Mouse (Mus musculus) liver, embryonic 14.5 days (tissue): Measurements from ENCODE around the gene Fcna. TPM values are rescaled to one million over a fixed set of nuclear protein-coding genes. Genes with fewer than 3 reads are reported as not detected.

ENCODE experiments used
- ATAC-seq: fragments of 200-750 bp; cut with Nextera tagmentation; 2 replicates; pipeline ENCODE4 v1.8.0; 2017; ENCODE audit warnings: moderate number of reproducible peaks, mild to moderate bottlenecking, moderate library complexity; ENCODE audit not compliant: insufficient read depth
- DNase-seq, 3 experiments: peaks; one replicate each; pipeline ENCODE4 v3.0.0-alpha.2; 2012 to 2013; ENCODE audit warnings: low read depth in 3 of 3, low spot score in 3 of 3
- H3K27ac ChIP-seq: fragments of 300-500 bp; sonication (generic); 2 replicates; pipeline ENCODE4 v1.5.1; 2014; ENCODE audit warnings: moderate library complexity, mild to moderate bottlenecking, control low read depth, inconsistent platforms
- H3K27me3 ChIP-seq: fragments of 300-500 bp; sonication (generic); 2 replicates; pipeline ENCODE4 v1.6.1; 2014; ENCODE audit warnings: mild to moderate bottlenecking, low read length, moderate library complexity; ENCODE audit not compliant: control insufficient read depth, insufficient read depth
- H3K36me3 ChIP-seq: fragments of 300-500 bp; sonication (generic); replicated peaks from 2 replicates; pipeline ENCODE4 v1.6.1; 2014; ENCODE audit warnings: low read depth; ENCODE audit not compliant: control insufficient read depth, insufficient read depth
- H3K4me1 ChIP-seq, 2 experiments: fragments of 200-500 bp in 1 of 2; fragments of 300-500 bp in 1 of 2; sonication (generic) in 1 of 2; replicated peaks; 2 replicates each; pipeline ENCODE4 v1.6.1; 2012 to 2014; ENCODE audit warnings: antibody characterized with exemption in 1 of 2, inconsistent platforms in 1 of 2, low read length in 1 of 2; ENCODE audit not compliant: control insufficient read depth in 2 of 2, insufficient read depth in 2 of 2
- H3K4me2 ChIP-seq: fragments of 300-500 bp; sonication (generic); 2 replicates; pipeline ENCODE4 v1.6.1; 2014; ENCODE audit warnings: low read depth, mild to moderate bottlenecking, control low read depth, moderate library complexity
- H3K4me3 ChIP-seq, 2 experiments: fragments of 200-500 bp in 1 of 2; fragments of 300-500 bp in 1 of 2; sonication (generic) in 1 of 2; 2 replicates each; pipeline ENCODE4 v1.5.1; 2012 to 2014; ENCODE audit warnings: low read depth in 2 of 2, low read length in 2 of 2, mild to moderate bottlenecking in 2 of 2, control low read depth in 1 of 2, inconsistent platforms in 1 of 2, moderate library complexity in 1 of 2; ENCODE audit not compliant: insufficient read depth in 1 of 2
- H3K9ac ChIP-seq: fragments of 300-500 bp; sonication (generic); replicated peaks from 2 replicates; pipeline ENCODE4 v1.6.1; 2014; ENCODE audit warnings: mild to moderate bottlenecking, control low read depth, moderate library complexity
- H3K9me3 ChIP-seq: fragments of 300-500 bp; sonication (generic); 2 replicates; pipeline ENCODE4 v1.6.1; 2016; ENCODE audit warnings: low read length, mixed read lengths; ENCODE audit not compliant: control insufficient read depth
- CTCF ChIP-seq: IDR thresholded peaks from 2 replicates; pipeline ENCODE4 v1.5.1; 2016; ENCODE audit warnings: antibody characterized with exemption, low read depth, control low read depth
- EP300 ChIP-seq: IDR thresholded peaks from 2 replicates; pipeline ENCODE4 v1.6.1; 2016; ENCODE audit warnings: antibody characterized with exemption, low read depth
- whole genome bisulfite sequencing: fragments of 180-500 bp; shearing (Covaris S2); extraction: QIAGEN DNeasy Blood & Tissue Kit; methylation state at CpG from one replicate; pipeline ENCODE4 v1.1.7; 2014; ENCODE audit not compliant: insufficient replicate concordance; 5-methylcytosine and 5-hydroxymethylcytosine counted together
- polyA plus RNA-seq, 2 experiments: library from polyadenylated mRNA; depleted of rRNA in 1 of 2; stranded (reverse) in 1 of 2; unstranded in 1 of 2; fragments of >200 nt; fragmentation: Nextera tagmentation in 1 of 2; extraction: Ambion mirVana in 1 of 2; gene quantifications; 2 replicates each; pipeline versions ENCODE4 v1.2.1 to v1.2.3; 2012 to 2014

Gene Fcna
- polyA plus RNA-seq, 2 experiments: 23.4 to 47.1 TPM

- no peak for ATAC-seq
- no peak for DNase-seq
- Histone ChIP-seq H3K4me3 (no peak overlapping the region), H3K9ac (no peak overlapping the region), H3K27me3 (no peaks in the 10 kb centered on the region), H3K36me3 (peaks cover 8% of the 10 kb centered on the region), H3K27ac (no peak overlapping the region), H3K9me3 (no peaks in the 10 kb centered on the region), H3K4me1 (no peaks in the 10 kb centered on the region), H3K4me2 (no peak overlapping the region)
- WGBS: 85% methylated on average over 8 of the region's 8 CpGs
- TF ChIP-seq EP300: no peak
- TF ChIP-seq CTCF: no peak
These were observed 40.5 kb downstream of the Fcna start for GRCm38 (mm10) chr2:25587290-25587689.

DNA sequence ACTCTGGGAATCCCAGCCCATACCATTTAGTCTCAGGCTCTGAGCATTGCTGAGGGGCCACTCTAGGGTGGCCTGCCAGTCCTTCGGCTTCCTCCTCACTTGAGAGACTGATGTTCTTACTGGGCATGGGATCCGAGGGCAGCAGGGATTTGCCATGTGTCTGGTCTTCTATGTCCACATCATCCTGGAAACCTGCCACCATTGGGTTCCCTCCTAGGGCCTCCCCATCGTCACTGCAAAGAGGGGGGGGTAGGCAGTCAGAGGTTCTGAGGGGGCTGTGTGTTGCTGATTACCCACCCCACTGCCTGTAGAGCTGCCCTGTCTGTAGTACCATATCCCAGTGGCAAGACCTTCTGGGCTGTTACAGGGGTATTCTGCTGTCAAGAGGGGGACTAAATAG, 42.2 kb downstream of the Fcna start:
- H3K9me3 ChIP-seq: no peaks in the 10 kb centered on the region
- no peak for DNase-seq
- WGBS: 70% methylated on average over 3 of the region's 3 CpGs
- no peak overlapping the region for H3K4me2 ChIP-seq
- TF ChIP-seq EP300 (no peak), CTCF (no peak)
- no peak overlapping the region for H3K9ac ChIP-seq
- peaks cover 5% of the 10 kb centered on the region for H3K27me3 ChIP-seq
- no peak for ATAC-seq
- no peak overlapping the region for H3K4me3 ChIP-seq
- H3K4me1 ChIP-seq: 0 out of 4 replicates have a peak, but pooled peaks cover 0 to 2% of the 10 kb centered on the region in 2 experiments
- peaks cover 7% of the 10 kb centered on the region for H3K36me3 ChIP-seq
- H3K27ac ChIP-seq: no peak overlapping the region

DNA sequence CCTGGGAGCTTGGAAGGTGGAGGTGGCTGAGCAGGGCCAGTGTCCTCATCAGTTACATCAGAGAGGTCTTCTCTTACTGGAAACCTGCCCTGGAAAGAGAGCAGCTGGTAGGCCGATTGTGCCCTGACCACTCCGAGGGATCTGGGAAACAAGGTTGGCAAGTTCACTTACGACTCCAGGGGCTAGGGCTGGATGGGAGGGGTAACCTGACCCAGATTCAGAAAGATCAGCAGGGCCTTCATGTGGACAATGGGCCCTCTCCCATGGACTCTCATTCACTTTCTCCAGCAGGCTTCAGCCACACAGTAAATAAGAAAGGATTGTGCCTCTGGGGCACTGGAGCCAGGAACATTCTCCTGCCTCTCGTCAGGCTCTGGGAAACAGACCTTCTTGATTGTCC, 43.0 kb downstream of the Fcna start:
- no peak for ATAC-seq
- TF ChIP-seq CTCF (no peak), EP300 (no peak)
- Histone ChIP-seq H3K4me1 (0 out of 4 replicates have a peak, but pooled peaks cover 0 to 2% of the 10 kb centered on the region in 2 experiments), H3K9me3 (no peaks in the 10 kb centered on the region), H3K36me3 (peaks cover 7% of the 10 kb centered on the region), H3K4me3 (no peak overlapping the region), H3K27me3 (peaks cover 13% of the 10 kb centered on the region), H3K27ac (no peak overlapping the region), H3K4me2 (no peak overlapping the region), H3K9ac (no peak overlapping the region)
- no peak for DNase-seq
- 81% methylated on average over 4 of the region's 4 CpGs for WGBS

DNA sequence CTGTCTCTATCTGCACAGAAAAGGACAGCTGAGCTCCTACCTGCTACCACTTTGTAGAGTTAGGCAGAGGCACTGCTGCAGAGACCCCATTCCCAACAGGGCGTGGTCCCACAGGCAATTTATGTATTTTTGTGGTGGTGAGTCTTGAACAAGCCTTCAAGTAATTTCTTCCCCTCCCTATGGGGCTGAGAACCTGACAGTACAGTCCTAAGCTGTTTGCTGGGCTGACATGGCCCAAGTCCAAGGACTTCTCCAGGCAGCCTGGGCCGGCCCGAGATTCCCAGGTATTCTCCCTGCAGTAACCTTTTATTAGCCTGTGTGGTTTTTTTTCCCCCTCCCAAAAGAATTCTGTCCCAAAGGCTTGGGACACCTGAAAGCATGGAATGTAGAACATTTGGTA, 43.7 kb downstream of the Fcna start:
- Histone ChIP-seq H3K4me2 (no peak overlapping the region), H3K9me3 (no peaks in the 10 kb centered on the region), H3K9ac (no peak overlapping the region), H3K27me3 (peaks cover 20% of the 10 kb centered on the region), H3K27ac (no peak overlapping the region), H3K36me3 (peaks cover 7% of the 10 kb centered on the region), H3K4me1 (0 out of 4 replicates have a peak, but pooled peaks cover 0 to 2% of the 10 kb centered on the region in 2 experiments), H3K4me3 (no peak overlapping the region)
- TF ChIP-seq EP300: no peak
- no peak for TF ChIP-seq CTCF
- WGBS: 80% methylated on average over 3 of the region's 3 CpGs
- ATAC-seq (no peak), DNase-seq (no peak)

GRCm38 (mm10) chr2:25583571-25583970, 44.3 kb downstream of the Fcna start:
- Histone ChIP-seq H3K4me2 (no peak overlapping the region), H3K9ac (no peak overlapping the region), H3K9me3 (no peaks in the 10 kb centered on the region), H3K27me3 (peaks cover 26% of the 10 kb centered on the region), H3K36me3 (peaks cover 7% of the 10 kb centered on the region), H3K4me3 (no peak overlapping the region), H3K4me1 (0 out of 4 replicates have a peak, but pooled peaks cover 0 to 2% of the 10 kb centered on the region in 2 experiments), H3K27ac (no peak overlapping the region)
- ATAC-seq (no peak), DNase-seq (no peak)
- WGBS: 58% methylated on average over 4 of the region's 4 CpGs
- TF ChIP-seq EP300: no peak
- TF ChIP-seq CTCF: no peak
